Mouse (Mus musculus) small intestine, adult 2 months (tissue): ENCODE results near the gene Btbd1. TPM values are rescaled to one million over a fixed set of nuclear protein-coding genes. Genes with fewer than 3 reads are reported as not detected.

Experiments used
- H3K27ac ChIP-seq: fragments of 200-500 bp; 2 replicates; pipeline ENCODE4 v1.5.1; 2012; ENCODE audit warnings: low read depth, low read length, control low read depth, inconsistent platforms; ENCODE audit not compliant: insufficient read depth
- H3K27me3 ChIP-seq: fragments of 200-500 bp; 2 replicates; pipeline ENCODE4 v1.6.1; 2012; ENCODE audit warnings: mild to moderate bottlenecking, moderate library complexity, low read length, inconsistent platforms; ENCODE audit not compliant: control insufficient read depth, insufficient read depth
- H3K36me3 ChIP-seq: fragments of 200-500 bp; 2 replicates; pipeline ENCODE4 v1.6.1; 2012; ENCODE audit warnings: mild to moderate bottlenecking, low read length, control low read depth, inconsistent platforms; ENCODE audit not compliant: control insufficient read depth, insufficient read depth
- H3K4me1 ChIP-seq: fragments of 200-500 bp; 2 replicates; pipeline ENCODE4 v1.6.1; 2012; ENCODE audit warnings: low read length, inconsistent platforms, mixed read lengths; ENCODE audit not compliant: control insufficient read depth, insufficient read depth, insufficient read length
- H3K4me3 ChIP-seq: fragments of 200-500 bp; 2 replicates; pipeline ENCODE4 v1.5.1; 2012; ENCODE audit warnings: low read depth, mild to moderate bottlenecking, control low read depth, inconsistent platforms, low read length, moderate library complexity
- CTCF ChIP-seq: fragments of 200-500 bp; IDR thresholded peaks from 2 replicates; pipeline ENCODE4 v1.5.1; 2012; ENCODE audit warnings: low read depth, mild to moderate bottlenecking, control low read depth, inconsistent platforms, low read length, moderate library complexity, mixed read lengths; ENCODE audit not compliant: insufficient replicate concordance, insufficient read length; ENCODE audit errors: extremely low read depth
- POLR2A ChIP-seq: fragments of 200-500 bp; IDR thresholded peaks from 2 replicates; pipeline ENCODE4 v1.6.1; 2012; ENCODE audit warnings: low read depth, mild to moderate bottlenecking, control low read depth, inconsistent platforms, low read length, moderate library complexity
- WGBS: fragments of 180-500 bp; shearing (Covaris S2); methylation state at CpG from one replicate; pipeline ENCODE4 v1.1.7; 2018; 5-methylcytosine and 5-hydroxymethylcytosine counted together
- polyA plus RNA-seq: library from polyadenylated mRNA; depleted of rRNA; stranded (reverse); fragments of >200 nt; gene quantifications from 2 replicates; pipeline ENCODE4 v1.2.3, GENCODE M21; 2012

Gene Btbd1
- polyA plus RNA-seq, 1 experiment, result 18.3 TPM

- H3K27me3 ChIP-seq, result no peaks in the 10 kb centered on the region
- H3K4me3 ChIP-seq, result no peak overlapping the region
- no peak for TF ChIP-seq POLR2A
- no peak for TF ChIP-seq CTCF
- peaks cover 3% of the 10 kb centered on the region; the same call in 1 of the 2 replicates for H3K4me1 ChIP-seq
- H3K36me3 ChIP-seq, result no peaks in the 10 kb centered on the region
- WGBS, result 73% methylated on average over 7 of the region's 7 CpGs
- H3K27ac ChIP-seq, result peak overlapping the region; percentile 43; the same call in 1 of the 2 replicates
Observed at GRCm38 (mm10) chr7:81849633-81850032, 20.4 kb upstream of the Btbd1 start.

DNA sequence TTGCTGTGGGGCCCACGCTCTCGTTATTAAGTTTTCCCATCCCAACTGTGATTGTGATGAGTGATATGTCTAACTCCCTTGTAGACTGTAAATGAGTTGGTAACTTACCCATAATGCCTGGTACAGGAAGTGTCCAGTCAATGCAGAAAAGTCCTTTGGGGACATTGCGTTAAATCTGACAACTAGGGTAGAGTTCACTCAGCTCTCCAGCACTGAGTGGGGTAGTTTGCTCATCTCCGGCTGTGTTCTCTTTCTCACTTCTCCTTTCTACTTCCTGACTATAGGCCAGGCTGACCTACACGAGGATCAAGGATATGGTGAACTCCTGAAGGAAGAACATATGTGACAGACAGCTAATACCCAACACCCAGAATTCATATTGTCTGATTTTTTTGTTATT is 20.0 kb upstream of the Btbd1 start:
- no peaks in the 10 kb centered on the region for H3K4me1 ChIP-seq
- no peaks in the 10 kb centered on the region for H3K36me3 ChIP-seq
- peak overlapping the region; percentile 43 for H3K27ac ChIP-seq
- WGBS, result 75% methylated on average over 5 of the region's 5 CpGs
- TF ChIP-seq POLR2A (no peak), CTCF (no peak)
- H3K4me3 ChIP-seq, result no peak overlapping the region
- H3K27me3 ChIP-seq, result no peaks in the 10 kb centered on the region

- WGBS, result 83% methylated on average over 4 of the region's 4 CpGs
- H3K36me3 ChIP-seq, result no peaks in the 10 kb centered on the region
- no peak overlapping the region for H3K4me3 ChIP-seq
- H3K27ac ChIP-seq, result no peak overlapping the region
- no peaks in the 10 kb centered on the region for H3K4me1 ChIP-seq
- TF ChIP-seq POLR2A (no peak), CTCF (no peak)
- H3K27me3 ChIP-seq, result no peaks in the 10 kb centered on the region
Observed at GRCm38 (mm10) chr7:81847777-81848176, 18.5 kb upstream of the Btbd1 start.

- no peaks in the 10 kb centered on the region for H3K27me3 ChIP-seq
- WGBS, result 49% methylated on average over 8 of the region's 8 CpGs
- no peak overlapping the region for H3K27ac ChIP-seq
- no peaks in the 10 kb centered on the region for H3K36me3 ChIP-seq
- TF ChIP-seq CTCF (no peak), POLR2A (no peak)
- H3K4me3 ChIP-seq, result no peak overlapping the region
- H3K4me1 ChIP-seq, result no peaks in the 10 kb centered on the region
Observed at GRCm38 (mm10) chr7:81847010-81847409, 17.8 kb upstream of the Btbd1 start.

DNA sequence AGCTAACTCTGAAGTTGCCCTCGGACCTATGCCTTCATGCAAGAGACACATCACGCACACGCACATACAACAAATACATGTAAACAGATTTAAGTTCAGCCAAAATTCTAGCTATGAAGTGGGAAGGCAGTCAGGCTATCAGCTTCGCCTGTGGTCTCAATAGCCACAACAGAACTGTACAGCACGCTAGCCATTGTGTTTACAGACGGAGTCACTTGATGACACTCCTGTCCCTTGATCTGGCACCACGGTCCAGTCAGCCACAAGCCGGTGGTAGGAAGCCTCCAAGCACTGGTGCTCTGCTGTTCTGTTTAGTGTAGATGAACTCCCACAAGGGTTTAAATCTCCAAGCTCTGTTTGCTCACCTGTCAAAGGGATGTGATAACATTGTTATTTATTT is 16.8 kb upstream of the Btbd1 start:
- no peaks in the 10 kb centered on the region for H3K36me3 ChIP-seq
- no peaks in the 10 kb centered on the region for H3K27me3 ChIP-seq
- no peak for TF ChIP-seq CTCF
- no peak for TF ChIP-seq POLR2A
- 37% methylated on average over 8 of the region's 8 CpGs for WGBS
- H3K4me1 ChIP-seq, result no peaks in the 10 kb centered on the region
- H3K4me3 ChIP-seq, result no peak overlapping the region
- no peak overlapping the region for H3K27ac ChIP-seq

DNA sequence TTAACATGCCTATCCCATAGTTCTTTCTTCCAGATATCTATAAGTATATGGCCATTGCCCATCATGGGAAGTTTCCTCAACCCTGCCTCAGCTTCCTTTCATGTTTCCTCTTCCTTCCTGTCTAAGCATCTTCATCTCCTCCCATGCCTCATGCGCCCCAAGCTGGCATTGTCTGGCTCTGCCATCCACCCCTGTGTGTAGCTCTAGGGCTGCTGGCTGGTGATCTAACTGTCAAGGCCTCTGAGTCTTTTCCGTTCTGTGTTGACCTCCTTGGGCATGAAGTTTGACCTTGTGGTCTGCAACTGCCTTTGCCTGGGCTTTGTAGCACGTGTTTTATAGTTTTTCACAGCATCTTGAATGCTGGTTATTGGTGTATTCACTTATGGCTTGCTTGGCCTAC is 16.1 kb upstream of the Btbd1 start:
- H3K27ac ChIP-seq, result no peak overlapping the region
- H3K4me3 ChIP-seq, result no peak overlapping the region
- TF ChIP-seq CTCF (no peak), POLR2A (no peak)
- H3K36me3 ChIP-seq, result no peaks in the 10 kb centered on the region
- WGBS, result 85% methylated on average over 3 of the region's 3 CpGs
- H3K27me3 ChIP-seq, result no peaks in the 10 kb centered on the region
- no peaks in the 10 kb centered on the region for H3K4me1 ChIP-seq

- no peaks in the 10 kb centered on the region for H3K4me1 ChIP-seq
- no peaks in the 10 kb centered on the region for H3K36me3 ChIP-seq
- TF ChIP-seq POLR2A, result no peak
- no peak for TF ChIP-seq CTCF
- 90% methylated on average over 11 of the region's 11 CpGs for WGBS
- H3K27me3 ChIP-seq, result no peaks in the 10 kb centered on the region
- H3K27ac ChIP-seq, result no peak overlapping the region
- no peak overlapping the region for H3K4me3 ChIP-seq
Observed at GRCm38 (mm10) chr7:81844801-81845200, 15.6 kb upstream of the Btbd1 start.

GRCm38 (mm10) chr7:81843903-81844302 is 14.7 kb upstream of the Btbd1 start:
- Histone ChIP-seq H3K27me3 (no peaks in the 10 kb centered on the region), H3K36me3 (no peaks in the 10 kb centered on the region), H3K4me1 (no peaks in the 10 kb centered on the region), H3K4me3 (no peak overlapping the region), H3K27ac (no peak overlapping the region)
- TF ChIP-seq CTCF (no peak), POLR2A (no peak)
- 88% methylated on average over 8 of the region's 8 CpGs for WGBS
